Mouse (Mus musculus) MEL (cell line): ENCODE data around the gene Pik3c2b. TPM values are rescaled to one million over a fixed set of nuclear protein-coding genes. Genes with fewer than 3 reads are reported as not detected.

ENCODE experiments used
- DNase-seq: peaks from one replicate; pipeline ENCODE4 v3.0.0; 2011; ENCODE audit warnings: low read depth, low spot score
- H3K27ac ChIP-seq: 2 replicates; pipeline ENCODE4 v1.5.1; 2012; ENCODE audit warnings: low read depth, mild to moderate bottlenecking, control low read depth, low read length, moderate library complexity; ENCODE audit not compliant: control insufficient read depth
- H3K27me3 ChIP-seq, 2 experiments: fragments of 150-350 bp in 1 of 2; sonication (generic) in 1 of 2; 2 replicates each; pipeline ENCODE4 v1.6.1; 2012; ENCODE audit warnings: low read length in 2 of 2, mild to moderate bottlenecking in 2 of 2, improper control_type of control experiment in 1 of 2, moderate library complexity in 1 of 2; ENCODE audit not compliant: insufficient read depth in 2 of 2, control insufficient read depth in 1 of 2
- H3K36me3 ChIP-seq, 2 experiments: 2 replicates each; pipeline ENCODE4 v1.6.1; 2012 to 2014; ENCODE audit warnings: low read length in 2 of 2, improper control_type of control experiment in 1 of 2, inconsistent platforms in 1 of 2, mild to moderate bottlenecking in 1 of 2; ENCODE audit not compliant: insufficient read depth in 2 of 2, control insufficient read depth in 1 of 2
- H3K4me1 ChIP-seq, 2 experiments: fragments of 150-350 bp in 1 of 2; sonication (generic) in 1 of 2; 2 replicates each; pipeline ENCODE4 v1.6.1; 2012; ENCODE audit warnings: low read length in 2 of 2, improper control_type of control experiment in 1 of 2, mild to moderate bottlenecking in 1 of 2; ENCODE audit not compliant: insufficient read depth in 2 of 2, control insufficient read depth in 1 of 2
- H3K4me3 ChIP-seq, 2 experiments: fragments of 150-350 bp in 1 of 2; sonication (generic) in 1 of 2; 2 replicates each; pipeline ENCODE4 v1.5.1; 2012; ENCODE audit warnings: low read depth in 2 of 2, low read length in 2 of 2, mild to moderate bottlenecking in 2 of 2, moderate library complexity in 2 of 2, control low read depth in 1 of 2, improper control_type of control experiment in 1 of 2; ENCODE audit not compliant: control insufficient read depth in 1 of 2, insufficient read depth in 1 of 2
- H3K79me2 ChIP-seq: 2 replicates; pipeline ENCODE4 v1.6.1; 2012; ENCODE audit warnings: mild to moderate bottlenecking, low read length, moderate library complexity; ENCODE audit not compliant: control insufficient read depth, poor library complexity, insufficient read depth
- H3K9ac ChIP-seq: 2 replicates; pipeline ENCODE4 v1.6.1; 2012; ENCODE audit warnings: low read depth, mild to moderate bottlenecking, control low read depth, low read length, moderate library complexity; ENCODE audit not compliant: control insufficient read depth, poor library complexity, severe bottlenecking
- H3K9me3 ChIP-seq: fragments of 150-350 bp; sonication (generic); replicated peaks from 2 replicates; pipeline ENCODE4 v1.6.1; 2012; ENCODE audit warnings: mild to moderate bottlenecking, low read length, improper control_type of control experiment, moderate library complexity; ENCODE audit not compliant: insufficient read depth
- BHLHE40 ChIP-seq: IDR thresholded peaks from 2 replicates; pipeline ENCODE4 v1.6.1; 2012; ENCODE audit warnings: low read depth, mild to moderate bottlenecking, inconsistent platforms, low read length, improper control_type of control experiment, borderline replicate concordance
- CHD1 ChIP-seq: IDR thresholded peaks from 2 replicates; pipeline ENCODE4 v1.6.1; 2012; ENCODE audit warnings: low read depth, mild to moderate bottlenecking, inconsistent platforms, low read length, improper control_type of control experiment
- CHD2 ChIP-seq: IDR thresholded peaks from 2 replicates; pipeline ENCODE4 v1.6.1; 2011; ENCODE audit warnings: low read length, improper control_type of control experiment
- E2F4 ChIP-seq: IDR thresholded peaks from 2 replicates; pipeline ENCODE4 v1.6.1; 2011; ENCODE audit warnings: low read depth, low read length, improper control_type of control experiment, borderline replicate concordance
- ELF1 ChIP-seq: IDR thresholded peaks from 2 replicates; pipeline ENCODE4 v1.6.1; 2014; ENCODE audit warnings: low read depth, mild to moderate bottlenecking, inconsistent platforms, low read length, improper control_type of control experiment, moderate library complexity
- EP300 ChIP-seq, 2 experiments: IDR thresholded peaks; 2 replicates each; pipeline ENCODE4 v1.6.1; 2011; ENCODE audit warnings: improper control_type of control experiment in 2 of 2, low read length in 2 of 2, low read depth in 1 of 2, mild to moderate bottlenecking in 1 of 2
- ETS1 ChIP-seq: IDR thresholded peaks from 2 replicates; pipeline ENCODE4 v1.6.1; 2012; ENCODE audit warnings: low read depth, mild to moderate bottlenecking, inconsistent platforms, low read length, improper control_type of control experiment, moderate library complexity
- GABPA ChIP-seq: IDR thresholded peaks from 2 replicates; pipeline ENCODE4 v1.6.1; 2012; ENCODE audit warnings: low read depth, mild to moderate bottlenecking, inconsistent platforms, low read length, improper control_type of control experiment, moderate library complexity
- HCFC1 ChIP-seq: IDR thresholded peaks from 2 replicates; pipeline ENCODE4 v1.6.1; 2012; ENCODE audit warnings: low read depth, mild to moderate bottlenecking, inconsistent platforms, low read length, improper control_type of control experiment, moderate library complexity
- JUND ChIP-seq: IDR thresholded peaks from 2 replicates; pipeline ENCODE4 v1.6.1; 2011; ENCODE audit warnings: low read depth, mild to moderate bottlenecking, improper control_type of control experiment, low read length
- KAT2A ChIP-seq: conservative IDR thresholded peaks from 2 replicates; pipeline ENCODE4 v1.6.1; 2012; ENCODE audit warnings: low read depth, low read length, improper control_type of control experiment, inconsistent platforms
- MAFK ChIP-seq: IDR thresholded peaks from 2 replicates; pipeline ENCODE4 v1.6.1; 2011; ENCODE audit warnings: low read depth, mild to moderate bottlenecking, low read length, improper control_type of control experiment, borderline replicate concordance
- MAX ChIP-seq: IDR thresholded peaks from 2 replicates; pipeline ENCODE4 v1.6.1; 2011; ENCODE audit warnings: low read length, improper control_type of control experiment
- MAZ ChIP-seq: IDR thresholded peaks from 2 replicates; pipeline ENCODE4 v1.6.1; 2012; ENCODE audit warnings: low read depth, mild to moderate bottlenecking, inconsistent platforms, low read length, improper control_type of control experiment
- MXI1 ChIP-seq: IDR thresholded peaks from 2 replicates; pipeline ENCODE4 v1.6.1; 2011; ENCODE audit warnings: mild to moderate bottlenecking, low read depth, low read length, improper control_type of control experiment
- MYB ChIP-seq: IDR thresholded peaks from 2 replicates; pipeline ENCODE4 v1.6.1; 2011; ENCODE audit warnings: mild to moderate bottlenecking, low read depth, low read length, improper control_type of control experiment
- NELFE ChIP-seq: IDR thresholded peaks from 2 replicates; pipeline ENCODE4 v1.6.1; 2011; ENCODE audit warnings: low read depth, low read length, improper control_type of control experiment
- POLR2A ChIP-seq, 2 experiments: IDR thresholded peaks; 2 replicates each; pipeline ENCODE4 v1.6.1; 2011 to 2012; ENCODE audit warnings: low read length in 2 of 2, mild to moderate bottlenecking in 2 of 2, control low read depth in 1 of 2, improper control_type of control experiment in 1 of 2, low read depth in 1 of 2, moderate library complexity in 1 of 2; ENCODE audit not compliant: control insufficient read depth in 1 of 2, insufficient read depth in 1 of 2, poor library complexity in 1 of 2
- POLR2AphosphoS5 ChIP-seq: IDR thresholded peaks from 2 replicates; pipeline ENCODE4 v1.6.1; 2012; ENCODE audit warnings: low read depth, borderline replicate concordance, mild to moderate bottlenecking, inconsistent platforms, low read length, moderate library complexity, mixed read lengths
- SIN3A ChIP-seq: IDR thresholded peaks from 2 replicates; pipeline ENCODE4 v1.6.1; 2012; ENCODE audit warnings: low read length, improper control_type of control experiment, inconsistent platforms
- TBP ChIP-seq: IDR thresholded peaks from 2 replicates; pipeline ENCODE4 v1.8.0; 2011; ENCODE audit warnings: low read depth, low read length, improper control_type of control experiment
- TCF12 ChIP-seq: IDR thresholded peaks from 2 replicates; pipeline ENCODE4 v1.6.1; 2014; ENCODE audit warnings: low read depth, mild to moderate bottlenecking, inconsistent platforms, low read length, improper control_type of control experiment, moderate library complexity
- ZC3H11A ChIP-seq: IDR thresholded peaks from 2 replicates; pipeline ENCODE4 v1.6.1; 2012; ENCODE audit warnings: low read depth, mild to moderate bottlenecking, inconsistent platforms, low read length, improper control_type of control experiment
- ZKSCAN1 ChIP-seq: IDR thresholded peaks from 2 replicates; pipeline ENCODE4 v1.6.1; 2012; ENCODE audit warnings: low read depth, mild to moderate bottlenecking, inconsistent platforms, low read length, improper control_type of control experiment, moderate library complexity
- ZMIZ1 ChIP-seq: IDR thresholded peaks from 2 replicates; pipeline ENCODE4 v1.6.1; 2012; ENCODE audit warnings: low read depth, mild to moderate bottlenecking, inconsistent platforms, low read length, improper control_type of control experiment, moderate library complexity
- polyA plus RNA-seq, 2 experiments: library from polyadenylated mRNA; stranded (reverse) in 1 of 2; unstranded in 1 of 2; fragments of >175 nt in 1 of 2; fragments of >200 nt in 1 of 2; gene quantifications; 2 replicates each; pipeline versions ENCODE4 v1.2.1 to v1.2.4; 2012; ENCODE audit warnings: low replicate concordance in 2 of 2, low read depth in 1 of 2; ENCODE audit not compliant: insufficient read length in 2 of 2, insufficient read depth in 1 of 2, missing spikeins in 1 of 2
- total RNA-seq: library from RNA; depleted of rRNA; stranded (reverse); fragments of 300-350 nt; gene quantifications from 2 replicates; pipeline ENCODE4 v1.2.3, GENCODE M21; 2012

The Pik3c2b gene
- total and polyA plus RNA-seq, 3 experiments = 2.9 to 3.2 TPM; not detected in 1

- H3K27ac ChIP-seq = peak overlapping the region; percentile 14; the same call in 1 of the 2 replicates
- H3K36me3 ChIP-seq = peaks cover 0 to 25% of the 10 kb centered on the region in 2 experiments; a peak in 2 of 4 replicates
- no peaks in the 10 kb centered on the region for H3K27me3 ChIP-seq
- peak; percentile 46 for DNase-seq
- no peaks in the 10 kb centered on the region for H3K79me2 ChIP-seq
- peaks cover 17 to 23% of the 10 kb centered on the region in 2 experiments for H3K4me1 ChIP-seq
- no peak overlapping the region for H3K4me3 ChIP-seq
- 0 out of 2 replicates have a peak, but pooled peaks have one; percentile 3 for TF ChIP-seq BHLHE40
- no peak for TF ChIP-seq TCF12
- no peak for TF ChIP-seq GABPA
- no peak for TF ChIP-seq HCFC1
- peak; percentile 27; the same call in 1 of the 2 replicates for TF ChIP-seq ETS1
- 0 out of 2 replicates have a peak, but pooled peaks have one; percentile 19 for TF ChIP-seq MAX
- TF ChIP-seq EP300 (IDR thresholded peaks at IDR 0.05; ENCODE audit: low read depth in 1 of 2, low read length in 2 of 2) = 0 out of 4 replicates have a peak, but pooled peaks of 1 of the 2 experiments have one; percentile 2
- no peak for TF ChIP-seq ZKSCAN1
- TF ChIP-seq MXI1 = no peak; the same call in 1 of the 2 replicates
- no peak for TF ChIP-seq MYB
- TF ChIP-seq ZMIZ1 = no peak
- TF ChIP-seq TBP = no peak
- no peak for TF ChIP-seq SIN3A
- no peak for TF ChIP-seq NELFE
- TF ChIP-seq KAT2A = no peak
- TF ChIP-seq, all 39 proteins: peak for 4
- peak overlapping the region; percentile 32 for H3K9ac ChIP-seq
- H3K9me3 ChIP-seq = no peaks in the 10 kb centered on the region
These were observed 74.7 kb downstream of the Pik3c2b start for GRCm38 (mm10) chr1:133119931-133120712.

- TF ChIP-seq MAZ (no peak), MXI1 (no peak), JUND (no peak), POLR2A (IDR thresholded peaks at IDR 0.05; ENCODE audit: control insufficient read depth in 1 of 2, insufficient read depth in 1 of 2, low read depth in 1 of 2, low read length in 2 of 2, poor library complexity in 1 of 2) (no peak), ELF1 (no peak), ZC3H11A (no peak), GABPA (no peak), NELFE (no peak), POLR2AphosphoS5 (no peak), MAFK (no peak), CHD2 (no peak), CHD1 (no peak), E2F4 (no peak)
- DNase-seq = no peak
These were observed 75.8 kb downstream of the Pik3c2b start for GRCm38 (mm10) chr1:133121246-133121645.

More at GRCm38 (mm10) chr1:133121246-133121645, 75.8 kb downstream of the Pik3c2b start:
- Histone ChIP-seq H3K27ac (no peak overlapping the region), H3K4me3 (no peak overlapping the region), H3K79me2 (no peaks in the 10 kb centered on the region), H3K27me3 (no peaks in the 10 kb centered on the region), H3K9ac (no peak overlapping the region), H3K36me3 (peaks cover 0 to 25% of the 10 kb centered on the region in 2 experiments; a peak in 2 of 4 replicates), H3K4me1 (peaks cover 17 to 23% of the 10 kb centered on the region in 2 experiments), H3K9me3 (no peaks in the 10 kb centered on the region)
